Mouse (Mus musculus): Measurements from ENCODE around the gene Htr1f. TPM values are rescaled to one million over a fixed set of nuclear protein-coding genes. Genes with fewer than 3 reads are reported as not detected.

The Htr1f gene
- polyA plus RNA-seq (2012; rRNA removed): not detected in 2 replicates

- no peaks in the 10 kb centered on the region for H3K27me3 ChIP-seq (ENCODE audit: control insufficient read depth, insufficient read depth, low read length)
- no peaks in the 10 kb centered on the region for H3K4me1 ChIP-seq (ENCODE audit: control insufficient read depth, insufficient read depth, insufficient read length, low read length)
- whole genome bisulfite sequencing: 9% methylated on average over 41 of the region's 41 CpGs
- 0 out of 2 replicates have a peak within 1 kb of the TSS, but pooled peaks have one; percentile 10 for H3K4me3 ChIP-seq (ENCODE audit: low read depth, low read length)
- TF ChIP-seq POLR2A (IDR thresholded peaks at IDR 0.05; ENCODE audit: low read depth, low read length): no peak
- no peak for TF ChIP-seq CTCF (IDR thresholded peaks at IDR 0.05; ENCODE audit: extremely low read depth, insufficient read length, insufficient replicate concordance, low read depth, low read length)
- no peaks in the 10 kb centered on the region for H3K36me3 ChIP-seq (ENCODE audit: control insufficient read depth, insufficient read depth, low read length)
- H3K27ac ChIP-seq (ENCODE audit: insufficient read depth, low read depth, low read length): no peak within 1 kb of the TSS
Observed at GRCm38 (mm10) chr16:65105184-65105931, at the start of gene Htr1f. Gene Htr1f, minus strand, starts transcription at chr16:65105854.

- H3K4me3 ChIP-seq (ENCODE audit: low read depth, low read length): no peak overlapping the region
- H3K36me3 ChIP-seq (ENCODE audit: control insufficient read depth, insufficient read depth, low read length): no peaks in the 10 kb centered on the region
- 51% methylated on average over 2 of the region's 2 CpGs for WGBS
- no peaks in the 10 kb centered on the region for H3K4me1 ChIP-seq (ENCODE audit: control insufficient read depth, insufficient read depth, insufficient read length, low read length)
- TF ChIP-seq CTCF (IDR thresholded peaks at IDR 0.05; ENCODE audit: extremely low read depth, insufficient read length, insufficient replicate concordance, low read depth, low read length) (no peak), POLR2A (IDR thresholded peaks at IDR 0.05; ENCODE audit: low read depth, low read length) (no peak)
- H3K27ac ChIP-seq (ENCODE audit: insufficient read depth, low read depth, low read length): no peak overlapping the region
- H3K27me3 ChIP-seq (ENCODE audit: control insufficient read depth, insufficient read depth, low read length): no peaks in the 10 kb centered on the region
Observed at GRCm38 (mm10) chr16:65139771-65140170, 34.1 kb upstream of the Htr1f start.

- Histone ChIP-seq H3K36me3 (ENCODE audit: control insufficient read depth, insufficient read depth, low read length) (no peaks in the 10 kb centered on the region), H3K4me3 (ENCODE audit: low read depth, low read length) (no peak overlapping the region), H3K27me3 (ENCODE audit: control insufficient read depth, insufficient read depth, low read length) (no peaks in the 10 kb centered on the region), H3K27ac (ENCODE audit: insufficient read depth, low read depth, low read length) (no peak overlapping the region), H3K4me1 (ENCODE audit: control insufficient read depth, insufficient read depth, insufficient read length, low read length) (no peaks in the 10 kb centered on the region)
- WGBS: 88% methylated on average over 2 of the region's 2 CpGs
- TF ChIP-seq CTCF (IDR thresholded peaks at IDR 0.05; ENCODE audit: extremely low read depth, insufficient read length, insufficient replicate concordance, low read depth, low read length) (no peak), POLR2A (IDR thresholded peaks at IDR 0.05; ENCODE audit: low read depth, low read length) (no peak)
Observed at GRCm38 (mm10) chr16:65129391-65129790, 23.7 kb upstream of the Htr1f start.

- Histone ChIP-seq H3K4me1 (ENCODE audit: control insufficient read depth, insufficient read depth, insufficient read length, low read length) (no peaks in the 10 kb centered on the region), H3K27me3 (ENCODE audit: control insufficient read depth, insufficient read depth, low read length) (no peaks in the 10 kb centered on the region), H3K36me3 (ENCODE audit: control insufficient read depth, insufficient read depth, low read length) (no peaks in the 10 kb centered on the region), H3K4me3 (ENCODE audit: low read depth, low read length) (no peak overlapping the region), H3K27ac (ENCODE audit: insufficient read depth, low read depth, low read length) (no peak overlapping the region)
- TF ChIP-seq POLR2A (IDR thresholded peaks at IDR 0.05; ENCODE audit: low read depth, low read length) (no peak), CTCF (IDR thresholded peaks at IDR 0.05; ENCODE audit: extremely low read depth, insufficient read length, insufficient replicate concordance, low read depth, low read length) (no peak)
- whole genome bisulfite sequencing: 67% methylated on average over 3 of the region's 3 CpGs
Observed at GRCm38 (mm10) chr16:65127846-65128245, 22.2 kb upstream of the Htr1f start.

- no peaks in the 10 kb centered on the region for H3K36me3 ChIP-seq (ENCODE audit: control insufficient read depth, insufficient read depth, low read length)
- no peak overlapping the region for H3K27ac ChIP-seq (ENCODE audit: insufficient read depth, low read depth, low read length)
- TF ChIP-seq POLR2A (IDR thresholded peaks at IDR 0.05; ENCODE audit: low read depth, low read length) (no peak), CTCF (IDR thresholded peaks at IDR 0.05; ENCODE audit: extremely low read depth, insufficient read length, insufficient replicate concordance, low read depth, low read length) (no peak)
- H3K27me3 ChIP-seq (ENCODE audit: control insufficient read depth, insufficient read depth, low read length): no peaks in the 10 kb centered on the region
- no peaks in the 10 kb centered on the region for H3K4me1 ChIP-seq (ENCODE audit: control insufficient read depth, insufficient read depth, insufficient read length, low read length)
- no peak overlapping the region for H3K4me3 ChIP-seq (ENCODE audit: low read depth, low read length)
- WGBS: 78% methylated on average over 1 of the region's 1 CpGs
Observed at GRCm38 (mm10) chr16:65112221-65112620, 6.6 kb upstream of the Htr1f start.

- no peak overlapping the region for H3K27ac ChIP-seq (ENCODE audit: insufficient read depth, low read depth, low read length)
- no peaks in the 10 kb centered on the region for H3K27me3 ChIP-seq (ENCODE audit: control insufficient read depth, insufficient read depth, low read length)
- 87% methylated on average over 5 of the region's 5 CpGs for WGBS
- H3K36me3 ChIP-seq (ENCODE audit: control insufficient read depth, insufficient read depth, low read length): no peaks in the 10 kb centered on the region
- no peak for TF ChIP-seq CTCF (IDR thresholded peaks at IDR 0.05; ENCODE audit: extremely low read depth, insufficient read length, insufficient replicate concordance, low read depth, low read length)
- no peak for TF ChIP-seq POLR2A (IDR thresholded peaks at IDR 0.05; ENCODE audit: low read depth, low read length)
- H3K4me3 ChIP-seq (ENCODE audit: low read depth, low read length): no peak overlapping the region
- no peaks in the 10 kb centered on the region for H3K4me1 ChIP-seq (ENCODE audit: control insufficient read depth, insufficient read depth, insufficient read length, low read length)
Observed at GRCm38 (mm10) chr16:65093552-65093951, 12.1 kb downstream of the Htr1f start.

- no peak for TF ChIP-seq CTCF (IDR thresholded peaks at IDR 0.05; ENCODE audit: extremely low read depth, insufficient read length, insufficient replicate concordance, low read depth, low read length)
- no peak for TF ChIP-seq POLR2A (IDR thresholded peaks at IDR 0.05; ENCODE audit: low read depth, low read length)
- no peaks in the 10 kb centered on the region for H3K4me1 ChIP-seq (ENCODE audit: control insufficient read depth, insufficient read depth, insufficient read length, low read length)
- no peak overlapping the region for H3K4me3 ChIP-seq (ENCODE audit: low read depth, low read length)
- H3K27ac ChIP-seq (ENCODE audit: insufficient read depth, low read depth, low read length): no peak overlapping the region
- H3K27me3 ChIP-seq (ENCODE audit: control insufficient read depth, insufficient read depth, low read length): no peaks in the 10 kb centered on the region
- no peaks in the 10 kb centered on the region for H3K36me3 ChIP-seq (ENCODE audit: control insufficient read depth, insufficient read depth, low read length)
- WGBS: 55% methylated on average over 2 of the region's 2 CpGs
Observed at GRCm38 (mm10) chr16:65083475-65083874, 22.2 kb downstream of the Htr1f start.
